Mouse (Mus musculus) adrenal gland, postnatal 14 days (tissue): ENCODE measurements around the gene Gm9857. TPM values are rescaled to one million over a fixed set of nuclear protein-coding genes. Genes with fewer than 3 reads are reported as not detected.

ENCODE experiments used
- DNase-seq: peaks from one replicate; pipeline ENCODE4 v3.0.0; 2021; ENCODE audit warnings: mixed read lengths
- total RNA-seq: library from RNA; stranded (reverse); gene quantifications from 2 replicates; pipeline ENCODE4 v1.2.3, GENCODE M21; 2021

Gm9857 gene
- total RNA-seq, 1 experiment from 2014 or later: not detected

DNA sequence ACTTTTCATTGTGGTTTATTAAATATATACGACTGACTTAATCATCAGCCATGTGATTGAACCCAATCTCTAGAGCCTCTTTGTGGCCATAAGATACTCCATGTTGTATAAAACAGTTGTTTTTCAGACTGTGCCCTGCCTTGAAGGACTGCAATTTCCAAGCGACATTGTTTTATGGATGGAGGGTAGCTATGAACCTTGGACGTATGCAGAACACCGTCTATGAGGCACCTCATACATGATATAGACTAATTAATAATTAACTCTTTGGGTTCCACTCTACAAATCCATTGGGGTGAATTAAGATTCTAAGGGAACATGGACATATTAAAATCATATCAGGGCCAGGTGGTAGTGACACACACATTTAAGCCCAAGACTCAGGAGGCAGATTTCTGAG lies 14.6 kb downstream of the Gm9857 start:
- DNase-seq: no peak

DNA sequence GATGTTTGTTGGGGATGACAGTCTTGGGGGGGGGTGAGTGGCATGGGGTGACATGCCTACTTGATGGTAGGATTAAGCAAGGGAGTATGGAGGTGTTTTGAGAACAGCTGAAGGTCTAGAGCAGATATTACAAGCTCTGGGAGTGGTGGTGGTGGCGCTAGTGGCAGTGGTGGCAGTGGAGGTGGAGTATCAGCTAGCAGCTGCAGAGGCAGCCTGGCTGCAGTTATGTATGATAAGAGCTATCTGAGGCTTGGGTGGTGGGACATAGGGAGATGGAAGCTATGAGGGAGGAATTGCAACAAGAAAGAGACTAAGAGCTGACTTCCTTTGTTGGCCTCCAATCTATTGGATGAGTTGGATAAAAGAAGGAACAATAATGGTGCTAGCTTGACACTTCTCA lies 18.4 kb downstream of the Gm9857 start:
- DNase-seq: no peak

DNA sequence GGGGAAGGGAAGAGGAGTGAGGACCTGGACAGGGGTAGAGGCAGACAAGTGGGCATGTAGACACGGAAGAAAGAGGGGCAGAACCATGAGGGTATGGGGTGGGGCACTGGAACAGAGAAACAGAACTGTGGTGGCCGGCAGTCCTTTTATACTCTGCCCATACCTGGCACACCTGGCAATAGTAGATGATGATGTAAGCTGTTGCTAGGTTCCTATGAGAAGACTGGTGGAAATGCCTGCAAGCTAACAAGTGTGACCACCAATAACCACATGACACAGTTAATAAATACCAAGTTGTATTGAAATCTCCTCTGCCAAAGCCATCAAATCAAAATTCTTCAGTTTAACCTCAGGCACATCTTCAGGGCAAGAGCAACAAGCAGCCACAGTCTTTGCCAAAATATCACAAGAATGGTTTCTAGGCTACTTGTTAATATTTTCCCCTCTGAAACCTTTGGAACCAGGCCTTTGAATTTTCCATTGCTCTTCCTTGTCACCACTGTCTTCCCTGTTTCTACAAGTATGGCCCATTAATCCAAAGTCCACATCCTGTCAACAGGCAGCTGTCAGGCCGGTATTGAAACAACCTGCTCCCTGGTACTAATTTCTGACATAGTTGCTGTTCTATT lies 19.7 kb downstream of the Gm9857 start:
- no peak for DNase-seq

DNA sequence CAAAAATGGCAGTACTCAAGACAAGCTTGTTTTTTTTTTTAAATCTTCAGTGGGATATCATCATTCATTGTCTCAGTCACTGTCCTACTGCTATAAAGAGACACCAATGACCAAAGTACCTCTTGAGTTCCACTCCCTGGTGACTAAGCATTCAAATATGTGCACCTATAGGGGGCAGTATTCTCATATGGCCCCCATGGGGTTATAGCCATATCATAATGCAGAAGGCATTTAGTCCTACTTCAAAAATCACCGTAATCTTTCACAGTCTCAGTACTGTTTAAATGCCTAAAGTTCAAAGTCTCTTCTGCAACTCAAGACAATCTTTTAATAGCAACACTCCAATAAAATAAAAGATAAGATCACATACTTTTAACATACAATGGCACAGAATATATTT lies 21.4 kb downstream of the Gm9857 start:
- no peak for DNase-seq

DNA sequence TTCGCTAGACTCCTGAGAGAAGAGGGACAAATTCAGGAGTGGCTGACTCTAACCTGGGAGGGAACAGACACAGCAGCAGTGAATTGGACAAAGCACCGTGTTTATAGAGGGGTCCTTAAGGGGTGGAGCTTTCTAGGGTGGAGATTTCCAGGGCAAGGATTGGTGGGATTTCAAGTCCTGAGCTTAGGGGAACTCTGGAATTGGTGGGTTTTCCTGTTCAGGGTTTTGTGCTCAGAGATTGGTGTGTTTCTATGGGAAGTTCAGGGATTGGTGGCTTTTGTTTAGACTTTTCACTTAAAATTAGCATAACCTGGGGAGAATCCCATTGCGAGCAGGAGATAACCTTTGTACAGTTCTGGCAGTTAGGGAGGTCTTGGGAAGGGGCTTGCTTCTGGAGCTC lies 22.3 kb downstream of the Gm9857 start:
- DNase-seq: no peak

DNA sequence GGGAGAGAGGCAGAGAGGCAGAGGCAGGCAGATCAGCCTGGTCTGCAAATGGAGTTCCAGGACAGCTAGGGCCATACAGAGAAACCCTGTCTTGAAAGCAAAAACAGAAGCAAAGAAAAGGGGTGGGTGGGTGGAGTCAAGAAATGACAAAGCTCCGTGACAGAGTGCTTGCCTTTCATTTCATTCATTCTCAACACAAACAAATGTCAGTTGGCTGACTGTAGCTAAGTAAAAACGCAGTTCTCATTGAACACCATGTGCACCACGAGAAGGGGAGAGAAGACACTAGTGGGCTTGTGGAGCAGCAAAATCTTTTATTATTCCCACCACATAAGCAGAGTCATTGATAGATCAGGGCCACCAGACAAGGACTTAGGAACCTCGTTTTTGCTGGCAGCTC lies 23.4 kb downstream of the Gm9857 start:
- DNase-seq: no peak

DNA sequence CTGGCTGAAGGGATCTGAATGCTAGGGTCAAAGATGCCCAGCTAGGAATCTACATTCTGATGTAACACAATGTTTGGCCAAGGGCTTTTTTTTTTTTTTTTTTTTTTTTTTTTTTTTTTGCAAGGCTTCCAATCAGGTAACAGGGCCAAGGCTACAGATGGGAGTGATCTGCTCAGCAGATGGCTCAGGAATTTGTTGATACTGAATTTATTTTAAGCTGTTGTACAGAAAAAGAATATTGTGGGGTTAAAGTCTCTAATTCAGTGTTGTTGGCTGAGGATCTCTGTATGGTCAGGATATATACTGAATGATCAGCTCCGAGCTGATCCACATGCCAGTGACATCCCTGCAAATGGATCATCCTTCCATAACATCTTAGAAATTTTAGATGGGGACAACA lies 24.2 kb downstream of the Gm9857 start:
- DNase-seq: no peak

DNA sequence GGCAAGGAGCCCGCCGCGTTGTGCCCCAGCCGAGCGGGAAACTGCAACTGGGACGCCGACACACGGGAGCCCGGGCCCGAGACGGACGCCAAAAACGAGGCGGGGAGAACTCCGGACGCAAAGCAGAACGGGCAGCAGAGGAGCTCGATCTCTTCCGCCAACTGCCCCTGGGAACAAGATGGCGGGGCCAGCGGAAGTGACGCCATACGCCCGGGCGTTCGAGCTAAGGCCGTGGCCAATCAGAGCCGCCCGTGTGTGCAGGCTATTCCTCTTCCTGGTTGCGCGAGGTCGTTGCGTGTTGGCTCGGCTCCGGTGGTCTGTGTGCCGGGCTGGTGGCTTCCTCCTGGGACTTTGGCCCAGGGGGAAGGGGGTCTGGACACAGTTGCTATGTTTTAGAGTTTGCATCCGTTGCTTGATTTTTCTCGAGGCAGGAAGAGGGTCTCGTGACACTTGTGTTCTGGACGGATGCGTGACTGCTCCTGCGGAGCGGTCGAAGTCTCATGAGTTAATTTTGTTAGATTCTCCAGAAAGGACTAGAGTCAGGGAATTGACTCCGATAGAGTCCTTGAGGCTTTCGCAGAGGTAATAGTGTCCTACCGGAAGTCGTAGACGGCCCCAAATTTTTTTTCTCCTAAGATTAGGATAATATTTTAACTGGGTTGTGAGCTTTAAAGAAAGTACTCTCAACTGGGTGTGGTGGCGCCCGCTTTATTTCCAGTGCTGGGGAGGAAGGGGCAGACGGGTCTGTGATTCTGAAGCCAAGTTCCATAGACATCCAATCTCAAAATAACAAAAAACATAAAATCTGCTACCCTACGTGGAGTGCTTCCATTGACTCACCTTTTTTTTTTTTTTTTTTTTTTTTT lies 28.5 kb downstream of the Gm9857 start, which contains the start of gene Prpf38b:
TSS of gene Prpf38b (minus strand) at position 180 of the 866 bp plus-strand sequence.
- DNase-seq: peak; percentile 98

DNA sequence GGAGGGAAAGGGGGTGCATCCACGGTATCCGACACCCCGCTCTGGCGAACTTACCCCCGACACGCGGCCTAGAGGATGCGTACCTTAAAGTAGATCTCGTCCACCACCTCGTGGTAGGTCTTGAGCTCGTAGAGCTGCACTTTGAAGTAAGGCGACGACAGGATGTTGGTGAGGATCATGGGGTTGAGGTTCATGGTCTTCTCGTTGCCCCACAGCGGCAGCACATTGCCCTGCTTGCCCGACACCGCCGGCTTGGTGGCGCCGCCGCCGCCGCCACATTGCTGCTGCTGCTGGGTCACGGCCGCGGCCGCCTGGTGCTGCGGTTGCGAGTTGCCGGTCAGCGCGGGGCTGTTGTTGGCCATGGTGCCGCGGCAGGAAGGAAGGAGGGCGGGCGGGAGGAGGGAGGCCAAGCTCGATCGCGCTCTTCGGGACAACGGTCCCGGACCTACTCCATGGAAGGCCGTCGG lies 29.1 kb downstream of the Gm9857 start:
- DNase-seq: peak; percentile 81

DNA sequence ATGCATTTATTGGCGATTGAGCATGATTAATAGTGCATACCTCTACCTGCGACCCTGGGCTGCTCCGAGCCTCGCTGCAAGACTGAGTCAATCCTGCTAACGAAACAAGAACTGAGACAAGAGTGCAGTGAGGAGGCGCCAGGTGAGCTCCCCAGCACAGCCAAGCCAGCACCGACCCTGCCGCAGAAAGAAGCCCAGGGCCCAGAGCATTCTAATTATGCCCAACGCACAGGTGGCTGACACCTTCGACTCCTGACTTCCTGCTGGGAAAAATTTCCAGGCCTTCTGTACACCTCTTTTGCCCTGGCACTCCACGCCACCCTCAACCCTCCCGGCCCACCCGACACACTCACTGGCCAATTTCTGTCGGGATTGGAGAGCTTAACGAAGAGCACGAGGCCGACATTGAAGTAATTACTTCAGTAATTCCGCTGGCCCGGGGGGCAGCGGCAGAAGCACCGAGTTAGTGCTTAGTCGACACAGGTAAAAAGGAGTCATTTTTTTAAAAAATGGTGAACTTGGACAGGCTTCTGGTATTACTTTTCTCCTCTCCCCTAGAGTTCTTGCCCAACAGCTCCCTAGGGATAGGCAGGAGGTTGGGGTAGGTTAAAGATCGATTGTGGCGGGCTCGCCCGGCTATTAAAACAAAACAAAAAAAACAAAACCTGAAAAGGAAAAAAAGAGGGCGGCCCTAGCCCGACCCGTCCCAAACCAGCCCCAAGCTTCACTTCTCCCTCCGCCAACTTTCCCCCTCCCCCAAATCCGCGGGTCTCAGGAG lies 29.8 kb downstream of the Gm9857 start:
- DNase-seq: no peak

DNA sequence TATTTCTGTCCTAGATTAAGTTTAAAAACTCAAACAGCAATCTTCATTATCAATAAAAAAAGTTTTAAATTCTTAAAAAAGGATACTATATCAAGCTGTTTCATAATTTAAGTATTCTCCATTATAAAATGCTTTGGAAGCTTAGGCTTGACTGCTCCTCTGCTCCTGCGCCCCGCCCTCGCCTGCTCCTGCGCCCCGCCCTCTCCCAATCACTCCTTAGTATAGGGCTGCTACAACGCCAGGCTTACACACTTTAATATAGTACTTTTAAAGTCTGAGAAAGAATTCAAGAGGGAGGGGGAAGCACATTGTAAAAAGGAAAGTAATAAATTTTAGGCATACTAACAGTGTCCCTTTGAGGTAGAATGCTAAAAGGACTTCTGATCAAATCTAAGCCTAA lies 37.3 kb downstream of the Gm9857 start:
- DNase-seq: no peak

DNA sequence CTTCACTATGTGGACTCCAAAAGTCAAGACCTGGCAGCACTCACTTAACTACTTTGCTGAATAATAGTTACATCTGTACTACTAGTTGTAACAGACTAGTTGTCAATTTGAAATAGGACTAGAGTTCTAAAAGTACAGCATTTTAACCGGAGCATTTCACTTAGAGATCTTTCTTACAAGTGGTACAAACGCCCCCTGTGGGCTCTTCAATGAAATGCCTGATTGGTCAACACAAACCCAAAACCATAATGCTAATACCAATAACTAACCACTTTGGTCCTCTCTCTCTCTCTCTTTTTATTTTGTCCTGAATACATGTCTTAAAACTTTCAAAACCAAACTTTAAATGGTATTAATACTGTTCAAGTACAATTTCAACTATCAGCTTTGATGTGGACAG lies 38.2 kb downstream of the Gm9857 start:
- DNase-seq: no peak

DNA sequence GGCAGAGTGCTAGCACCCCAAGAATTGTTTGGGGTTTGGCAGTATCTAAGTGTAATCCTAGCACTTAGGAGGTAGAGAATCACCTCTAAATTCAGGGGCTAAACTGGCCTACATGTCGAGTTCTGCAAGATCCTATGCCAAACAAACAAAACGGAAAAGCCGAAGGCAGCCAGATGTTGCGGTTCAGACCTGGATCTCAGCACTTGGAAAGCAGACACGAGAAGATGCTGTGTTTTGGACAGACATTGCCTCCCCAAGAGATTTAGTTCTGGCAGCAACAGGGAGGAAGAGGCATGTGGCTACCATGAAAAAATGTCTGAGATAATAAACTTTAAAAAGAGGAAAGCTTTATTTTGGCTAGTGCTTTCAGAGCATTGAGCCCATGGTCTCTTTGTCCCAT lies 39.6 kb downstream of the Gm9857 start:
- no peak for DNase-seq

DNA sequence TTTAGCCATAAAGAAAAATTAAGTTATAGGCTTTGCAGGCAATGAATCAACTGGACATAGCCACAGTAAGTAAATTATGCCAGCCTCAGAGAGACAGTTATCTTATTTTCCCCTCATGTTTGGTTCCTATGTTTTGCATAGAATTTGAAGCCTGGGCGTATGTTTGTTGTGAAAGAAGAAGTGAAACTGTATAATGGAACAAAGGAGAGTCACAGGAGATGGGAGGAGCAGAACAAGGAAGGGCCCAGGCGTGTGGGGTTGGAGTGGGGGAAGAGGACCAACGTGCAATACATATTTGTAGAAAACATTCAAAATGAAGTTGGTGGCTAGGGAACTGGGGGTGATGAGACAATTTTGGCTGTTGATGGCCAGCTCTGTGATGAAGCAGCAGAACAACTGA lies 40.1 kb downstream of the Gm9857 start:
- DNase-seq: no peak

DNA sequence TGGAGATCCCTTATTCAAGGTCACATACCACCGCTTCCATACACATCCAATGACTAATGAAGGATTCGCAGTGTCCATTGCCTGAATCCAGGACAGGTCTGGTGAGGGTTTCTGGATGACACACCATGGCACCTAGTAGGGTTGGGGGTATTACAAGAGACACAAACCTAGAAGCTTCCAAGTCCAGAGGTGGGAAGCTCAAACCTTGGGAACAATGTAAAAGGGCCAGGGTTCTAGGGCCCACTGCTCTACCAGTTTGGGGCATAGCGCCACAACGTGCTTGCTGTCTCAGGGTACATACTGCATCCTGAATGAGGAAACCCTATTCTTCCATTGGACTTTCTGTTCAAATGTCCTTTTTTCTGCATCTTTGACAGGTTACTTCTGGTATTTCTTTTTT lies 41.6 kb downstream of the Gm9857 start:
- DNase-seq: no peak

DNA sequence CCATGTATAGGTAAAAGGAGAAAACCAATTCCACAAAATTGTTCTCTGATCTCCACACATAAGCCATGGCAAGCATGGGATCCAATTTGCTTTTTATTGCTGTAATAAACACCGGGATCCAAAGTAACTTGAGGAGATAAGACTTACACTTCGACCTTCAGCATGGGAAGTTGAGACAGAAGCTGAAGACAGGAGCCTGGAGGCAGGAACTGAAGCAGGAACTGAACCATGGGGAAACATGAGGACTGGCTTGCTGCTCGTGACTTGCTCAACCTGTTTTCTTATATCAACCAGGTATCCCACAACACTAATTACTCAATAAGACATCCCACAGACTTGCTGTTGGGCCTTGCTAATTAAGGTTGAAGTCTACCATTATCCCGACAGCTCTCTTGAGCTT lies 47.3 kb downstream of the Gm9857 start:
- no peak for DNase-seq

DNA sequence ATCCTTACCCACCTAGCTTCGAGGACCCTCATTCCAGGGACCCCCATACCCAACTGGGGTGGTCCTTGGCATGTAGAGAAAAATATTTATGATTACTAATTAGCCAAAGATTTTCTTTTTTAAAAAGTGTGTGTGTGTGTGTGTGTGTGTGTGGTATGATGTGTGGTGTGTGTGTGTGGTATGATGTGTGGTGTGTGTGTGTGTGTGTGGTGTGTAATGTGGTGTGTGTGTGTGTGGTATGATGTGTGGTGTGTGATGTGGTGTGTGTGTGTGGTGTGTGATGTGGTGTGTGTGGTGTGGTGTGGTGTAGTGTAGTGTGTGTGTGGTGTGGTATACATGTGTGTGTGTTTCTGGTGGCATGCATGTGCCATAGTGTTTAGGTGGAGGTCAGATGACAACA lies 48.2 kb downstream of the Gm9857 start:
- no peak for DNase-seq

Other genes with a start within 250 kb of the Gm9857 start
- 10.1 and 13.8 TPM in 2 replicates for gene Gpsm2, start 218.1 kb downstream of the Gm9857 start, total RNA-seq
- not detected in 2 replicates for gene Aknad1, start 200.8 kb downstream of the Gm9857 start, total RNA-seq
- 45.2 and 50.7 TPM in 2 replicates for gene Stxbp3, start 99.9 kb downstream of the Gm9857 start, total RNA-seq
- gene Fndc7, start 50.4 kb downstream of the Gm9857 start, total RNA-seq: 0.11 and 0.49 TPM in 2 replicates
- 72.2 and 72.4 TPM in 2 replicates for gene Prpf38b, start 28.7 kb downstream of the Gm9857 start, total RNA-seq
- gene Henmt1, start 572 bp downstream of the Gm9857 start, total RNA-seq: not detected in 2 replicates
- 10.8 and 18.3 TPM in 2 replicates for gene Fam102b, start 87.2 kb upstream of the Gm9857 start, total RNA-seq
- gene Slc25a54, start 140.0 kb upstream of the Gm9857 start, total RNA-seq: not detected in 2 replicates
- 41.6 and 44.3 TPM in 2 replicates for gene Slc25a24, start 182.7 kb upstream of the Gm9857 start, total RNA-seq